Mouse (Mus musculus) WW6 (cell line): ENCODE data around the gene Kdm5c.
"Not testable (repeated sequence)": the region's sequence is repeated elsewhere in the genome, so short reads cannot be mapped to it uniquely, and the experiment has no call there.

Experiments
- DNase-seq: peaks from one replicate; pipeline ENCODE4 v3.0.0-alpha.2; 2013; ENCODE audit warnings: low read depth, low spot score

Kdm5c gene

GRCm38 (mm10) chrX:152284746-152285145, 51.9 kb downstream of the Kdm5c start:
- no peak for DNase-seq

DNA sequence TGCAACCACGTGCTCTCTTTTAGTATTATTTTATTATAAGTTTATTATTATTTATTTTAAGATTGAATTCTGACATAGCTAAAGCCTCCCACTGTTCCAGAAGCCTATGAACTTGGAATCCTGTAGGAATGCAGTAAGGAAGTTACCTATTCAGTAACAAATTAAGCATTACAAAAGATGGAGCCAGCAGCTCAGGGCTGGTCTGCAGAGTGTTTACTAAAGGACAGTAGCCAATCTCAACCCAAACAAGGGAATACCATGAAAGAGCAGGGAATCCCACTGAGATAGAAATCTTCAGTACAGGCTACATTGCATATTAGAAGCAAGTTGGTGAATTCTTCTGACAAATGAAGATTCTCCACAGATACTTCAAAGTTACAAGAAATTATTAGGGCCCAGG, 54.2 kb downstream of the Kdm5c start:
- DNase-seq, result not testable (repeated sequence)

- no peak for DNase-seq
Measured at GRCm38 (mm10) chrX:152306224-152306623, 73.4 kb downstream of the Kdm5c start.

- DNase-seq, result no peak
Measured at GRCm38 (mm10) chrX:152307371-152307770, 74.6 kb downstream of the Kdm5c start.

GRCm38 (mm10) chrX:152307942-152308341, 75.1 kb downstream of the Kdm5c start:
- DNase-seq, result no peak

- no peak for DNase-seq
Measured at GRCm38 (mm10) chrX:152320535-152320934, 87.7 kb downstream of the Kdm5c start.

DNA sequence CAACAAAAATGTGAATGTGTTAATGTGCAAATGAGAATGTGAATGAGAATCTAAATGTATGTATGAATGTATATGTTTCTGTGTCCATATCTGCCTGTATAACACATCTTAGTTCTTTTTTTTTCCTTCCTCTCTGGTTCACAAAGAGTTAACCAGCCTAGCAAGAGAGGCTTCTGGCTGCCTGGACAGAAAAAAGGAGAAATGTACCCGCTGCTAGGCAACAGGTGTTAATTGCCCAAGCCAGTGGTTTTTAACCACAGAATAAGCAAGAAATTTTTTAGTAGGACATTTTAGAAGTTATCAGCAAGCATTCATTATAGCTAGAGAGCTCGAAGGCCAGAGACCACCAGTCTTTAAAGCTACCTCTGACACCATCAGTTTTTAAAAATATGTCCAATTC, 90.0 kb downstream of the Kdm5c start:
- no peak for DNase-seq

- no peak for DNase-seq
Measured at GRCm38 (mm10) chrX:152323584-152323983, 90.8 kb downstream of the Kdm5c start.
